ENCODE assay signal across 27 mouse cellular contexts in genomic region chr1:158414198-158414597, GRCm38 (mm10). TPM values are rescaled to one million over a fixed set of nuclear protein-coding genes. Genes with fewer than 3 reads are reported as not detected.
"Had no signal": no experiment of that assay in that cellular context is flagged by ENCODE, and none has a peak within 500 bp of the region (broad histone marks: within the 10 kb centered on the region; RNA-seq: fewer than 3 reads in every experiment).

No protein-coding gene starts in this region.

- H3K36me3 ChIP-seq: heart, embryonic 10.5 days; heart, embryonic 12.5 days; hindbrain, embryonic 10.5 days; hindbrain, embryonic 12.5 days; intestine, embryonic 15.5 days; limb, embryonic 10.5 days; limb, embryonic 12.5 days had no signal

- H3K9ac ChIP-seq: heart, embryonic 12.5 days; hindbrain, embryonic 12.5 days; hindbrain, embryonic 14.5 days; intestine, embryonic 15.5 days; limb, embryonic 12.5 days had no signal

- H3K4me2 ChIP-seq: heart, embryonic 12.5 days; hindbrain, embryonic 12.5 days; hindbrain, embryonic 14.5 days; intestine, embryonic 15.5 days; limb, embryonic 12.5 days; liver, embryonic 11.5 days had no signal

- H3K9me3 ChIP-seq: heart, embryonic 10.5 days; heart, embryonic 12.5 days; hindbrain, embryonic 10.5 days; hindbrain, embryonic 12.5 days; intestine, embryonic 15.5 days; limb, embryonic 10.5 days; limb, embryonic 12.5 days had no signal

- H3K27ac ChIP-seq: gastrocnemius, adult 2 months; heart, embryonic 10.5 days; hindbrain, embryonic 10.5 days; hindbrain, embryonic 12.5 days; hindbrain, embryonic 14.5 days; intestine, embryonic 15.5 days; layer of hippocampus, adult 2 months; left cerebral cortex, adult 2 months; limb, embryonic 10.5 days; limb, embryonic 12.5 days had no signal

- DNase-seq: gastrocnemius, adult 2 months; gastrocnemius, postnatal 10 days; gastrocnemius, postnatal 25 days; heart, adult 18-20 months; heart, postnatal 10 days; heart, postnatal 4 days; kidney, adult 18-20 months; kidney, adult 8-10 months; kidney, postnatal 10 days; kidney, postnatal 25 days; kidney, postnatal 4 days; liver had no signal

- ATAC-seq: hindbrain, embryonic 16.5 days; inflammation-experienced regulatory T-cells, adult 6 months; intestine, embryonic 15.5 days; intestine, postnatal 0 days had no signal

- H3K4me1 ChIP-seq: heart, embryonic 10.5 days; heart, embryonic 12.5 days; hindbrain, embryonic 12.5 days; intestine, embryonic 15.5 days; limb, embryonic 10.5 days; limb, embryonic 12.5 days had no signal

- H3K27me3 ChIP-seq: heart, embryonic 12.5 days; hindbrain, embryonic 12.5 days; intestine, embryonic 15.5 days; limb, embryonic 12.5 days had no signal

- H3K4me3 ChIP-seq: gastrocnemius, adult 2 months; heart, embryonic 10.5 days; heart, embryonic 12.5 days; hindbrain, embryonic 10.5 days; hindbrain, embryonic 12.5 days; intestine, embryonic 15.5 days; layer of hippocampus, adult 2 months; left cerebral cortex, adult 2 months; limb, embryonic 10.5 days; limb, embryonic 12.5 days had no signal

RNA-seq across cellular contexts. Expression of gene Astn1, which starts 52.1 kb away (rescaled TPM):
- total RNA-seq: granulocyte monocyte progenitor cell, adult 5-6 weeks had no signal
- polyA plus RNA-seq: inflammation-experienced regulatory T-cells, adult 6 months had no signal

RNA-seq across cellular contexts. Expression of gene Brinp2, which starts 58.1 kb away (rescaled TPM):
- total RNA-seq: granulocyte monocyte progenitor cell, adult 5-6 weeks had no signal
- polyA plus RNA-seq: inflammation-experienced regulatory T-cells, adult 6 months had no signal
